Mouse (Mus musculus): ENCODE measurements around the gene Zfp62. TPM values are rescaled to one million over a fixed set of nuclear protein-coding genes. Genes with fewer than 3 reads are reported as not detected.
"Not testable (repeated sequence)": the region's sequence is repeated elsewhere in the genome, so short reads cannot be mapped to it uniquely, and the experiment has no call there.

The Zfp62 gene
- polyA plus RNA-seq, 1 experiment from 2014 or later: 42.8 TPM

- no peak overlapping the region for H3K4me2 ChIP-seq
- no peak overlapping the region for H3K27ac ChIP-seq (ENCODE audit: low read depth)
- no peak overlapping the region for H3K4me3 ChIP-seq (ENCODE audit: low read depth, low read length)
- no peak for ATAC-seq (ENCODE audit: insufficient read depth)
- WGBS: 60% methylated on average over 1 of the region's 1 CpGs
- no peak for TF ChIP-seq CTCF (IDR thresholded peaks at IDR 0.05; ENCODE audit: low read depth)
- H3K4me1 ChIP-seq (ENCODE audit: insufficient read depth): no peaks in the 10 kb centered on the region
- DNase-seq: no peak
- no peaks in the 10 kb centered on the region for H3K27me3 ChIP-seq (ENCODE audit: insufficient read depth, low read length)
- H3K36me3 ChIP-seq (ENCODE audit: insufficient read depth): no peaks in the 10 kb centered on the region
- no peak overlapping the region for H3K9ac ChIP-seq
- no peaks in the 10 kb centered on the region for H3K9me3 ChIP-seq (ENCODE audit: low read depth, low read length)
Observed at GRCm38 (mm10) chr11:49183172-49183571, 19.9 kb upstream of the Zfp62 start.

- Histone ChIP-seq H3K4me2 (no peak overlapping the region), H3K36me3 (ENCODE audit: insufficient read depth) (no peaks in the 10 kb centered on the region), H3K27ac (ENCODE audit: low read depth) (no peak overlapping the region), H3K9ac (no peak overlapping the region), H3K9me3 (ENCODE audit: low read depth, low read length) (no peaks in the 10 kb centered on the region), H3K27me3 (ENCODE audit: insufficient read depth, low read length) (no peaks in the 10 kb centered on the region), H3K4me3 (ENCODE audit: low read depth, low read length) (no peak overlapping the region), H3K4me1 (ENCODE audit: insufficient read depth) (no peaks in the 10 kb centered on the region)
- DNase-seq (no peak), ATAC-seq (ENCODE audit: insufficient read depth) (no peak)
- 73% methylated on average over 6 of the region's 6 CpGs for WGBS
- TF ChIP-seq CTCF (IDR thresholded peaks at IDR 0.05; ENCODE audit: low read depth): no peak
Observed at GRCm38 (mm10) chr11:49186452-49186851, 16.6 kb upstream of the Zfp62 start.

GRCm38 (mm10) chr11:49186955-49187488 is 16.1 kb upstream of the Zfp62 start, which contains the start of gene Btnl9:
Gene Btnl9, minus strand, starts transcription at chr11:49187159.
- Histone ChIP-seq H3K4me2 (no peak within 1 kb of the TSS), H3K4me1 (ENCODE audit: insufficient read depth) (no peaks in the 10 kb centered on the region), H3K27ac (ENCODE audit: low read depth) (no peak within 1 kb of the TSS), H3K36me3 (ENCODE audit: insufficient read depth) (no peaks in the 10 kb centered on the region), H3K9me3 (ENCODE audit: low read depth, low read length) (no peaks in the 10 kb centered on the region), H3K9ac (no peak within 1 kb of the TSS), H3K27me3 (ENCODE audit: insufficient read depth, low read length) (no peaks in the 10 kb centered on the region), H3K4me3 (ENCODE audit: low read depth, low read length) (no peak within 1 kb of the TSS)
- WGBS: 67% methylated on average over 8 of the region's 8 CpGs
- DNase-seq: no peak
- no peak for TF ChIP-seq CTCF (IDR thresholded peaks at IDR 0.05; ENCODE audit: low read depth)
- no peak for ATAC-seq (ENCODE audit: insufficient read depth)

- WGBS: 67% methylated on average over 10 of the region's 10 CpGs
- no peak overlapping the region for H3K4me3 ChIP-seq (ENCODE audit: low read depth, low read length)
- H3K4me1 ChIP-seq (ENCODE audit: insufficient read depth): no peaks in the 10 kb centered on the region
- H3K27ac ChIP-seq (ENCODE audit: low read depth): no peak overlapping the region
- H3K36me3 ChIP-seq (ENCODE audit: insufficient read depth): no peaks in the 10 kb centered on the region
- no peaks in the 10 kb centered on the region for H3K9me3 ChIP-seq (ENCODE audit: low read depth, low read length)
- H3K9ac ChIP-seq: no peak overlapping the region
- no peaks in the 10 kb centered on the region for H3K27me3 ChIP-seq (ENCODE audit: insufficient read depth, low read length)
- ATAC-seq (ENCODE audit: insufficient read depth) (no peak), DNase-seq (no peak)
- H3K4me2 ChIP-seq: no peak overlapping the region
- no peak for TF ChIP-seq CTCF (IDR thresholded peaks at IDR 0.05; ENCODE audit: low read depth)
Observed at GRCm38 (mm10) chr11:49187701-49188100, 15.4 kb upstream of the Zfp62 start.

- no peak overlapping the region for H3K4me2 ChIP-seq
- H3K4me1 ChIP-seq (ENCODE audit: insufficient read depth): no peaks in the 10 kb centered on the region
- H3K9me3 ChIP-seq (ENCODE audit: low read depth, low read length): no peaks in the 10 kb centered on the region
- DNase-seq (peak; percentile 83), ATAC-seq (ENCODE audit: insufficient read depth) (no peak; the same call in 1 of the 2 replicates)
- H3K27ac ChIP-seq (ENCODE audit: low read depth): no peak overlapping the region
- no peak overlapping the region for H3K9ac ChIP-seq
- no peaks in the 10 kb centered on the region for H3K36me3 ChIP-seq (ENCODE audit: insufficient read depth)
- WGBS: 1% methylated on average over 7 of the region's 7 CpGs
- peak; percentile 71 for TF ChIP-seq CTCF (IDR thresholded peaks at IDR 0.05; ENCODE audit: low read depth)
- H3K4me3 ChIP-seq (ENCODE audit: low read depth, low read length): no peak overlapping the region
- no peaks in the 10 kb centered on the region for H3K27me3 ChIP-seq (ENCODE audit: insufficient read depth, low read length)
Observed at GRCm38 (mm10) chr11:49189737-49190136, 13.4 kb upstream of the Zfp62 start.

GRCm38 (mm10) chr11:49191083-49191482 is 12.0 kb upstream of the Zfp62 start:
- WGBS: 39% methylated on average over 2 of the region's 2 CpGs

GRCm38 (mm10) chr11:49194771-49195170 is 8.3 kb upstream of the Zfp62 start:
- H3K9ac ChIP-seq; H3K9me3 ChIP-seq (ENCODE audit: low read depth, low read length); H3K27ac ChIP-seq (ENCODE audit: low read depth); H3K27me3 ChIP-seq (ENCODE audit: insufficient read depth, low read length); H3K4me2 ChIP-seq; DNase-seq; ATAC-seq (ENCODE audit: insufficient read depth); H3K4me1 ChIP-seq (ENCODE audit: insufficient read depth); H3K4me3 ChIP-seq (ENCODE audit: low read depth, low read length); H3K36me3 ChIP-seq (ENCODE audit: insufficient read depth): not testable (repeated sequence)
- WGBS: 93% methylated on average over 9 of the region's 9 CpGs

More at GRCm38 (mm10) chr11:49191083-49191482, 12.0 kb upstream of the Zfp62 start:
- ATAC-seq (ENCODE audit: insufficient read depth) (no peak), DNase-seq (no peak)
- Histone ChIP-seq H3K27ac (ENCODE audit: low read depth) (no peak overlapping the region), H3K36me3 (ENCODE audit: insufficient read depth) (no peaks in the 10 kb centered on the region), H3K9ac (no peak overlapping the region), H3K4me1 (ENCODE audit: insufficient read depth) (no peaks in the 10 kb centered on the region), H3K4me2 (no peak overlapping the region), H3K9me3 (ENCODE audit: low read depth, low read length) (no peaks in the 10 kb centered on the region), H3K27me3 (ENCODE audit: insufficient read depth, low read length) (no peaks in the 10 kb centered on the region), H3K4me3 (ENCODE audit: low read depth, low read length) (no peak overlapping the region)
- no peak for TF ChIP-seq CTCF (IDR thresholded peaks at IDR 0.05; ENCODE audit: low read depth)

All from lung, embryonic 14.5 days (tissue).